ENCODE assay signal across 9 mouse cellular contexts in genomic region chr17:63402741-63403681, GRCm38 (mm10).
A peak's percentile ranks its signal among the peaks of the same experiment; 100 is the strongest.
DNase-seq lines count a peak whose midpoint lies in the region; ATAC-seq lines count a peak whose summit lies in the region.
"Had no signal": no experiment of that assay in that cellular context is flagged by ENCODE, and none has a peak within 500 bp of the region (broad histone marks: within the 10 kb centered on the region; RNA-seq: fewer than 3 reads in every experiment).

No protein-coding gene starts in this region.

- 72% methylated on average over 13 of the region's 13 CpGs for WGBS in heart, embryonic 16.5 days
- 62% methylated on average over 13 of the region's 13 CpGs for WGBS in limb, embryonic 12.5 days

- H3K4me2 ChIP-seq in heart, embryonic 16.5 days (ENCODE audit: low read depth, low read length), result no peak overlapping the region
- H3K4me2 ChIP-seq in limb, embryonic 12.5 days, result no peak overlapping the region
- H3K4me2 ChIP-seq: embryonic facial prominence, embryonic 13.5 days had no signal

- no peaks in the 10 kb centered on the region for H3K36me3 ChIP-seq in heart, embryonic 16.5 days (ENCODE audit: control insufficient read depth, insufficient read depth)
- no peaks in the 10 kb centered on the region for H3K36me3 ChIP-seq in limb, embryonic 12.5 days
- H3K36me3 ChIP-seq: embryonic facial prominence, embryonic 13.5 days had no signal

- H3K9ac ChIP-seq in heart, embryonic 16.5 days (ENCODE audit: low read length), result no peak overlapping the region
- no peak overlapping the region for H3K9ac ChIP-seq in limb, embryonic 12.5 days (replicated peaks)
- H3K9ac ChIP-seq: embryonic facial prominence, embryonic 13.5 days had no signal

- H3K4me1 ChIP-seq in heart, embryonic 16.5 days (ENCODE audit: control insufficient read depth, insufficient read depth, low read length), result peaks cover 29% of the 10 kb centered on the region
- peaks cover 18% of the 10 kb centered on the region for H3K4me1 ChIP-seq in limb, embryonic 12.5 days (replicated peaks)

- DNase-seq in heart, adult 11 months, result peak; percentile 94
- no peak for DNase-seq in heart, postnatal 25 days (ENCODE audit: low spot score)
- DNase-seq in brain, adult 2 months (ENCODE audit: low read depth, low spot score), result peak; percentile 34
- DNase-seq in thymus, postnatal 25 days, result peak; percentile 5
- DNase-seq in frontal cortex, postnatal 14 days (ENCODE audit: low spot score in 2 of 2), result no peak
- DNase-seq in spleen, adult 12 weeks (ENCODE audit: low spot score), result no peak

- H3K27me3 ChIP-seq in heart, embryonic 16.5 days (ENCODE audit: control insufficient read depth, insufficient read depth, low read length), result no peaks in the 10 kb centered on the region
- H3K27me3 ChIP-seq in limb, embryonic 12.5 days, result no peaks in the 10 kb centered on the region
- H3K27me3 ChIP-seq: embryonic facial prominence, embryonic 13.5 days had no signal

- ATAC-seq in heart, embryonic 16.5 days (replicated peaks; ENCODE audit: extremely low read depth, insufficient read depth, low FRiP score), result peak; percentile 15; the same call in 1 of the 2 replicates
- ATAC-seq in limb, embryonic 12.5 days (ENCODE audit: insufficient number of reproducible peaks, insufficient read depth, low FRiP score, low TSS enrichment, low read depth), result no peak

- H3K4me3 ChIP-seq in heart, embryonic 16.5 days (ENCODE audit: low read length), result no peak overlapping the region
- no peak overlapping the region for H3K4me3 ChIP-seq in limb, embryonic 12.5 days (replicated peaks)
- H3K4me3 ChIP-seq: embryonic facial prominence, embryonic 13.5 days had no signal

- intact Hi-C loops in heart, postnatal 25 days (cut with DNase I), result loop anchor here (5.0 kb wide), 1 partner anchor 41 kb away; no protein-coding TSS in a partner anchor

- 0 out of 2 replicates have a peak overlapping the region, but pooled peaks have one; percentile 2 for H3K27ac ChIP-seq in heart, embryonic 16.5 days (ENCODE audit: low read length)
- H3K27ac ChIP-seq in limb, embryonic 12.5 days, result peak overlapping the region; percentile 13; the same call in 1 of the 2 replicates
- H3K27ac ChIP-seq: embryonic facial prominence, embryonic 13.5 days had no signal

- no peaks in the 10 kb centered on the region for H3K9me3 ChIP-seq in heart, embryonic 16.5 days (replicated peaks; ENCODE audit: control insufficient read depth, low read length)
- no peaks in the 10 kb centered on the region for H3K9me3 ChIP-seq in limb, embryonic 12.5 days
- H3K9me3 ChIP-seq: embryonic facial prominence, embryonic 13.5 days had no signal

Comparison
In these comparisons a context has a peak if more than half of its experiments do, and no peak if none do; other contexts are left out.
1. DNase-seq: peak in heart, adult 11 months (single experiment), brain, adult 2 months (single experiment) and thymus, postnatal 25 days (single experiment); none in heart, postnatal 25 days (single experiment), frontal cortex, postnatal 14 days (0 of 2) and spleen, adult 12 weeks (single experiment).